Mouse (Mus musculus) lung, postnatal 0 days (tissue): ENCODE results near the gene Bcap31. TPM values are rescaled to one million over a fixed set of nuclear protein-coding genes. Genes with fewer than 3 reads are reported as not detected.
"Not testable (repeated sequence)": the region's sequence is repeated elsewhere in the genome, so short reads cannot be mapped to it uniquely, and the experiment has no call there.

Experiments
- ATAC-seq: fragments of 200-750 bp; cut with Nextera tagmentation; 2 replicates; pipeline ENCODE4 v1.8.0; 2017; ENCODE audit warnings: moderate library complexity
- DNase-seq: peaks from one replicate; pipeline ENCODE4 v3.0.0-alpha.2; 2016; ENCODE audit warnings: low spot score
- H3K27ac ChIP-seq: fragments of 300-500 bp; sonication (generic); 2 replicates; pipeline ENCODE4 v1.5.1; 2014; ENCODE audit warnings: antibody characterized with exemption, mild to moderate bottlenecking, low read length, mixed read lengths
- H3K27me3 ChIP-seq: fragments of 300-500 bp; sonication (generic); replicated peaks from 2 replicates; pipeline ENCODE4 v1.6.1; 2014; ENCODE audit warnings: low read length, mixed read lengths; ENCODE audit not compliant: insufficient read depth
- H3K36me3 ChIP-seq: fragments of 300-500 bp; sonication (generic); 2 replicates; pipeline ENCODE4 v1.6.1; 2014; ENCODE audit warnings: low read length, mixed read lengths; ENCODE audit not compliant: insufficient read depth
- H3K4me1 ChIP-seq: fragments of 300-500 bp; sonication (generic); 2 replicates; pipeline ENCODE4 v1.6.1; 2014; ENCODE audit warnings: antibody characterized with exemption, low read depth, low read length, mixed read lengths; ENCODE audit not compliant: insufficient read depth
- H3K4me2 ChIP-seq: fragments of 300-500 bp; sonication (generic); replicated peaks from 2 replicates; pipeline ENCODE4 v1.6.1; 2014; ENCODE audit warnings: low read depth, mild to moderate bottlenecking, low read length, moderate library complexity, mixed read lengths
- H3K4me3 ChIP-seq: fragments of 300-500 bp; sonication (generic); 2 replicates; pipeline ENCODE4 v1.5.1; 2014; ENCODE audit warnings: low read depth, low read length
- H3K9ac ChIP-seq: fragments of 300-500 bp; sonication (generic); replicated peaks from 2 replicates; pipeline ENCODE4 v1.6.1; 2014; ENCODE audit warnings: low read depth, mild to moderate bottlenecking
- H3K9me3 ChIP-seq: fragments of 300-500 bp; sonication (generic); 2 replicates; pipeline ENCODE4 v1.6.1; 2016; ENCODE audit warnings: low read length, mixed read lengths
- CTCF ChIP-seq: IDR thresholded peaks from 2 replicates; pipeline ENCODE4 v1.5.1; 2016; ENCODE audit warnings: antibody characterized with exemption, mild to moderate bottlenecking
- EP300 ChIP-seq: IDR thresholded peaks from 2 replicates; pipeline ENCODE4 v1.6.1; 2016; ENCODE audit warnings: antibody characterized with exemption, mild to moderate bottlenecking, control low read depth
- WGBS: fragments of 180-500 bp; shearing (Covaris S2); extraction: QIAGEN DNeasy Blood & Tissue Kit; methylation state at CpG from one replicate; pipeline ENCODE4 v1.1.7; 2014; 5-methylcytosine and 5-hydroxymethylcytosine counted together
- polyA plus RNA-seq: library from polyadenylated mRNA; unstranded; fragments of >200 nt; fragmentation: Nextera tagmentation; extraction: Ambion mirVana; gene quantifications from 2 replicates; pipeline ENCODE4 v1.2.1, GENCODE M21; 2015

Gene Bcap31
- polyA plus RNA-seq, 1 experiment from 2014 or later = 321 TPM

GRCm38 (mm10) chrX:73744774-73745481 lies 29.0 kb upstream of the Bcap31 start:
- no peaks in the 10 kb centered on the region for H3K4me1 ChIP-seq
- H3K4me2 ChIP-seq = no peak overlapping the region
- DNase-seq = peak; percentile 67
- whole genome bisulfite sequencing = 52% methylated on average over 1 of the region's 1 CpGs
- TF ChIP-seq CTCF (no peak), EP300 (peak; percentile 80)
- no peak overlapping the region for H3K9ac ChIP-seq
- no peaks in the 10 kb centered on the region for H3K36me3 ChIP-seq
- no peaks in the 10 kb centered on the region for H3K9me3 ChIP-seq
- H3K4me3 ChIP-seq = no peak overlapping the region
- peak overlapping the region; percentile 43; the same call in 1 of the 2 replicates for H3K27ac ChIP-seq
- H3K27me3 ChIP-seq = no peaks in the 10 kb centered on the region
- ATAC-seq = peak; percentile 95

GRCm38 (mm10) chrX:73739841-73740240 lies 23.9 kb upstream of the Bcap31 start:
- H3K9ac ChIP-seq, H3K4me1 ChIP-seq, H3K4me3 ChIP-seq, H3K4me2 ChIP-seq, H3K27me3 ChIP-seq, DNase-seq, ATAC-seq, H3K9me3 ChIP-seq, H3K27ac ChIP-seq, H3K36me3 ChIP-seq: not testable (repeated sequence)
- WGBS = 88% methylated on average over 7 of the region's 7 CpGs

- DNase-seq (no peak), ATAC-seq (no peak)
- Histone ChIP-seq H3K9me3 (no peaks in the 10 kb centered on the region), H3K4me2 (no peak overlapping the region), H3K27ac (no peak overlapping the region), H3K27me3 (no peaks in the 10 kb centered on the region), H3K4me1 (no peaks in the 10 kb centered on the region), H3K4me3 (no peak overlapping the region), H3K36me3 (no peaks in the 10 kb centered on the region), H3K9ac (no peak overlapping the region)
- WGBS = 68% methylated on average over 5 of the region's 5 CpGs
- no peak for TF ChIP-seq EP300
- TF ChIP-seq CTCF = no peak
Observed at GRCm38 (mm10) chrX:73739151-73739550, 23.2 kb upstream of the Bcap31 start.

- no peak overlapping the region for H3K4me3 ChIP-seq
- ATAC-seq (no peak), DNase-seq (no peak)
- no peak for TF ChIP-seq EP300
- peak; percentile 48 for TF ChIP-seq CTCF
- WGBS = 50% methylated on average over 1 of the region's 1 CpGs
- H3K27me3 ChIP-seq = no peaks in the 10 kb centered on the region
- H3K4me2 ChIP-seq = no peak overlapping the region
- no peaks in the 10 kb centered on the region for H3K36me3 ChIP-seq
- no peaks in the 10 kb centered on the region for H3K4me1 ChIP-seq
- no peak overlapping the region for H3K27ac ChIP-seq
- H3K9me3 ChIP-seq = no peaks in the 10 kb centered on the region
- H3K9ac ChIP-seq = no peak overlapping the region
Observed at GRCm38 (mm10) chrX:73738155-73738554, 22.2 kb upstream of the Bcap31 start.

GRCm38 (mm10) chrX:73730908-73731307 lies 14.9 kb upstream of the Bcap31 start:
- no peak for DNase-seq
- Histone ChIP-seq H3K4me3 (no peak overlapping the region), H3K36me3 (no peaks in the 10 kb centered on the region), H3K27me3 (no peaks in the 10 kb centered on the region), H3K9me3 (no peaks in the 10 kb centered on the region), H3K4me2 (no peak overlapping the region), H3K9ac (no peak overlapping the region), H3K4me1 (no peaks in the 10 kb centered on the region), H3K27ac (no peak overlapping the region)
- 42% methylated on average over 1 of the region's 1 CpGs for WGBS
- ATAC-seq = peak; percentile 28; the same call in 1 of the 2 replicates
- TF ChIP-seq EP300 = no peak
- no peak for TF ChIP-seq CTCF

GRCm38 (mm10) chrX:73718686-73719362 lies 2.8 kb upstream of the Bcap31 start:
- no peak for TF ChIP-seq EP300
- no peak for TF ChIP-seq CTCF
- no peak overlapping the region for H3K9ac ChIP-seq
- DNase-seq (peak; percentile 42), ATAC-seq (no peak)
- H3K36me3 ChIP-seq = no peaks in the 10 kb centered on the region
- no peaks in the 10 kb centered on the region for H3K27me3 ChIP-seq
- H3K4me3 ChIP-seq = no peak overlapping the region
- WGBS = 19% methylated on average over 5 of the region's 5 CpGs
- no peaks in the 10 kb centered on the region for H3K4me1 ChIP-seq
- peak overlapping the region; percentile 87 for H3K27ac ChIP-seq
- peak overlapping the region; percentile 61 for H3K4me2 ChIP-seq
- no peaks in the 10 kb centered on the region for H3K9me3 ChIP-seq
